Mouse (Mus musculus): ENCODE data around the gene Ciz1.

Gene Ciz1

GRCm38 (mm10) chr2:32419359-32419758, 67.2 kb downstream of the Ciz1 start:
- peak; percentile 38 for DNase-seq

GRCm38 (mm10) chr2:32420066-32420608, 68.0 kb downstream of the Ciz1 start:
- DNase-seq: no peak

GRCm38 (mm10) chr2:32420647-32421046, 68.5 kb downstream of the Ciz1 start:
- DNase-seq: no peak

- DNase-seq: no peak
These were observed 69.7 kb downstream of the Ciz1 start for GRCm38 (mm10) chr2:32421851-32422251.

GRCm38 (mm10) chr2:32423481-32424331, 71.6 kb downstream of the Ciz1 start:
- peak; percentile 66 for DNase-seq

GRCm38 (mm10) chr2:32424796-32425195, 72.7 kb downstream of the Ciz1 start:
- no peak for DNase-seq

- DNase-seq: no peak
These were observed 73.4 kb downstream of the Ciz1 start for GRCm38 (mm10) chr2:32425568-32425967.

- no peak for DNase-seq
These were observed 74.0 kb downstream of the Ciz1 start for GRCm38 (mm10) chr2:32426141-32426540.

- DNase-seq: no peak
These were observed 75.6 kb downstream of the Ciz1 start for GRCm38 (mm10) chr2:32427720-32428119.

- no peak for DNase-seq
These were observed 76.2 kb downstream of the Ciz1 start for GRCm38 (mm10) chr2:32428262-32428722.

GRCm38 (mm10) chr2:32429215-32429891, 77.2 kb downstream of the Ciz1 start:
- DNase-seq: no peak
